Mouse (Mus musculus) left cerebral cortex, postnatal 25 days (tissue): ENCODE results near the gene Rtp2. TPM values are rescaled to one million over a fixed set of nuclear protein-coding genes. Genes with fewer than 3 reads are reported as not detected.
A peak's percentile ranks its signal among the peaks of the same experiment; 100 is the strongest.

ENCODE experiments used
- DNase-seq, 2 experiments: peaks; one replicate each; pipeline ENCODE4 v3.0.0; 2022; ENCODE audit warnings: low spot score in 2 of 2, mixed read lengths in 1 of 2
- intact Hi-C: fragments of 180-260 bp; cut with DNase I; formaldehyde crosslinking; loops from one replicate; pipeline ENCODE4 v1.15.1; 2025
- total RNA-seq, 2 experiments: library from RNA; stranded (reverse); gene quantifications; 2 replicates each; pipeline ENCODE4 v1.2.3; 2021

Gene Rtp2
- total RNA-seq: not detected

GRCm38 (mm10) chr16:23932294-23932693 is at the start of gene Rtp2:
Rtp2 (minus strand) TSS chr16:23932394.
- intact Hi-C loops: no loop called here
- DNase-seq: no peak

GRCm38 (mm10) chr16:23980991-23981720 is 49.0 kb upstream of the Rtp2 start:
- DNase-seq: no peak
- intact Hi-C loops: loop anchor here (5.0 kb wide), 1 partner anchor 1981 kb away; no protein-coding TSS in a partner anchor

GRCm38 (mm10) chr16:23980201-23980870 is 48.1 kb upstream of the Rtp2 start:
- intact Hi-C loops: loop anchor here (5.0 kb wide), 1 partner anchor 1982 kb away; no protein-coding TSS in a partner anchor

GRCm38 (mm10) chr16:23979446-23979845 is 47.3 kb upstream of the Rtp2 start:
- intact Hi-C loops: no loop called here
- no peak for DNase-seq

More at GRCm38 (mm10) chr16:23980201-23980870, 48.1 kb upstream of the Rtp2 start:
- DNase-seq: no peak

- peak in 1 of 2 experiments; percentile 65 for DNase-seq
- intact Hi-C loops: no loop called here
These were observed 46.3 kb upstream of the Rtp2 start for GRCm38 (mm10) chr16:23978495-23978894.

GRCm38 (mm10) chr16:23977732-23978131 is 45.5 kb upstream of the Rtp2 start:
- intact Hi-C loops: no loop called here
- DNase-seq: no peak

GRCm38 (mm10) chr16:23976196-23976595 is 44.0 kb upstream of the Rtp2 start:
- no peak for DNase-seq
- intact Hi-C loops: no loop called here

GRCm38 (mm10) chr16:23973635-23974367 is 41.6 kb upstream of the Rtp2 start:
- no peak for DNase-seq
- intact Hi-C loops: no loop called here

- DNase-seq: no peak
- intact Hi-C loops: no loop called here
These were observed 40.7 kb upstream of the Rtp2 start for GRCm38 (mm10) chr16:23972901-23973300.

GRCm38 (mm10) chr16:23972126-23972740 is 40.0 kb upstream of the Rtp2 start:
- intact Hi-C loops: no loop called here
- no peak for DNase-seq

GRCm38 (mm10) chr16:23969919-23970318 is 37.7 kb upstream of the Rtp2 start:
- intact Hi-C loops: no loop called here
- DNase-seq: no peak

GRCm38 (mm10) chr16:23968888-23969287 is 36.7 kb upstream of the Rtp2 start:
- intact Hi-C loops: no loop called here
- DNase-seq: no peak

- DNase-seq: no peak
- intact Hi-C loops: no loop called here
These were observed 35.1 kb upstream of the Rtp2 start for GRCm38 (mm10) chr16:23967301-23967700.

GRCm38 (mm10) chr16:23966066-23966465 is 33.9 kb upstream of the Rtp2 start:
- no peak for DNase-seq

GRCm38 (mm10) chr16:23964706-23965367 is 32.6 kb upstream of the Rtp2 start:
- no peak for DNase-seq
- intact Hi-C loops: no loop called here

More at GRCm38 (mm10) chr16:23966066-23966465, 33.9 kb upstream of the Rtp2 start:
- intact Hi-C loops: no loop called here

GRCm38 (mm10) chr16:23963896-23964668 is 31.9 kb upstream of the Rtp2 start:
- DNase-seq: peak in 1 of 2 experiments; percentile 10
- intact Hi-C loops: no loop called here

GRCm38 (mm10) chr16:23962401-23962800 is 30.2 kb upstream of the Rtp2 start:
- peak in 1 of 2 experiments; percentile 2 for DNase-seq
- intact Hi-C loops: no loop called here

GRCm38 (mm10) chr16:23958938-23959337 is 26.7 kb upstream of the Rtp2 start:
- DNase-seq: peak in 1 of 2 experiments; percentile 0
- intact Hi-C loops: no loop called here

- no peak for DNase-seq
- intact Hi-C loops: loop anchor here (1.0 to 5.0 kb wide), 3 partner anchors 55 to 802 kb away; no protein-coding TSS in a partner anchor
These were observed 21.7 kb upstream of the Rtp2 start for GRCm38 (mm10) chr16:23953959-23954260.
